Mouse (Mus musculus): ENCODE results near the gene Hist1h1d.
"Not testable (repeated sequence)": the region's sequence is repeated elsewhere in the genome, so short reads cannot be mapped to it uniquely, and the experiment has no call there.

Gene Hist1h1d

DNA sequence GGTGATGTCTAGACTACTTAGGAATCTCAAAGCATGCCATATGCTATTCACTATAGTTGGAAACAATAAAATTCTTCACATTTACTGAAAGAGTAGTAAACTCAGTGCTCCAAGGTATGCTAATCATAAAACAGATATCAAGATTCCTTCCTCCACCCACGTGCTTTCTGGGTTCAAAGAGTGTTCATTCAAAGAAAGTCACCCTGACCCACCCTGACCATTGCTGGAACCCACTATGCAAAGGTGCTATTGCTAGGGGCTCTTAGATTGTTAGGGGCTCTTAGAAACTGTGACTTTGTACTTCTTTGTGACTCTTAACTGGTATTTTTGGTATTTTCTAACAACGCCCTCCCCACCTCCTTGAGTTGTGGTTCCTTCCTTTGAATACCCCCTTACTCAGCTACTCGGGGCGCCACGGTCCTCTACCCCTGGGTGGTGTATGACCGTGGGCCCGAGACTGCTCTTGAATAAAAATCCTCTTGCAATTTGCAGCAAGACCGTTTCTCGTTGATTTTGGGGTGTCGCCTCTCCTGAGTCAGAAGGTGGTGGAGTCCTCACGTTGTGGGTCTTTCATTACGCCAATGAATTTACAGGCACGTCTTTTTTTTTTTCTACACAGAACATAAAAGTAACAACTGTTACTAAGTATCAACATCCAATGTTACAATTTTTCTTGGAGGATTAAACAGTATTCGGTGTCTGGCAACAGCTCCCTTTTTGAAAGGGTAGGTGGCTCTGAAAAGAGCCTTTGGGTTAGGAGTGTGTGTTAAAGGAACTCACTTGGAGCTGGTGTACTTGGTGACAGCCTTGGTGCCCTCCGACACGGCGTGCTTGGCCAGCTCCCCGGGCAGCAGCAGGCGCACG lies 20.2 kb downstream of the Hist1h1d start:
- not testable (repeated sequence) for DNase-seq (ENCODE audit: low spot score)

DNA sequence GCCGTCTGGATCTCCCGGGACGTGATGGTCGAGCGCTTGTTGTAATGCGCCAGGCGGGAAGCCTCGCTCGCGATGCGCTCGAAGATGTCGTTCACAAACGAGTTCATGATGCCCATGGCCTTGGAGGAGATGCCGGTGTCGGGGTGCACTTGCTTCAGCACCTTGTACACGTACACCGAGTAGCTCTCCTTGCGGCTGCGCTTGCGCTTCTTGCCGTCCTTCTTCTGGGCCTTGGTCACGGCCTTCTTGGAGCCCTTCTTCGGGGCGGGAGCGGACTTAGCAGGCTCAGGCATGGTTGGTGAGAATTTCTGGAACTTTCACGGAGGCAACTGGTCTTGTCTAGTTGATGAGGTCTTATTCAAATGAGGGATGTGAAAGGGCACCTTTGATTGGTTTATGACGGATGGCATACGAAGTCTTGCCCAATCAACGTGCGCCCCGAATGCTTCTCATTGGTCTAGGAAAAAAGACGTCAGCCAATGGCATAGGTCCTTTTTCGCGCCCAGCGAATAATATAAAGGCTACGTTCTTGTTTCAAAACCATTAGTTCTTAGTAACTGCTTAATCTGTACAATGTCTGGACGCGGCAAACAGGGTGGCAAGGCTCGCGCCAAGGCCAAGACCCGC lies 20.9 kb downstream of the Hist1h1d start, which contains the start of the genes Hist1h2bf and Hist1h2ad:
Gene Hist1h2bf (minus strand): TSS at position 299 of the 627 bp plus-strand sequence.
Gene Hist1h2ad (plus strand): TSS at position 484 of the 627 bp plus-strand sequence.
- peak; percentile 72 for DNase-seq (ENCODE audit: low spot score)

DNA sequence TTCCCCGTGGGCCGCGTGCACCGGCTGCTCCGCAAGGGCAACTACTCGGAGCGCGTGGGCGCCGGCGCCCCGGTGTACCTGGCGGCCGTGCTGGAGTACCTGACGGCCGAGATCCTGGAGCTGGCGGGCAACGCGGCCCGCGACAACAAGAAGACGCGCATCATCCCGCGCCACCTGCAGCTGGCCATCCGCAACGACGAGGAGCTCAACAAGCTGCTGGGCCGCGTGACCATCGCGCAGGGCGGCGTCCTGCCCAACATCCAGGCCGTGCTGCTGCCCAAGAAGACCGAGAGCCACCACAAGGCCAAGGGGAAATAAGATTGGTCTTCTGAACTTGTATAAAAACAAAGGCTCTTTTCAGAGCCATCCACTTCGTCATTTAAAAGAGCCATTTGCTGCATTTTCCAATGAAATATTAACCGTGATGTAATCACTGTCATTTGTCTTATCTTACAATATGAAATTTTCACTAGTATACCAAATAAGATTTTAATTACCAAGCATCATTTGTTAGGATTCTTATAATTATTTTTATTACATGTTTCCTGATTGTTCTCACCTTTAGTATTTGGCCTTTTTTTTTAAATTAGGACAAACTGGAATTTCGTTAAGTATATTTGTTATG lies 21.6 kb downstream of the Hist1h1d start:
- not testable (repeated sequence) for DNase-seq (ENCODE audit: low spot score)

DNA sequence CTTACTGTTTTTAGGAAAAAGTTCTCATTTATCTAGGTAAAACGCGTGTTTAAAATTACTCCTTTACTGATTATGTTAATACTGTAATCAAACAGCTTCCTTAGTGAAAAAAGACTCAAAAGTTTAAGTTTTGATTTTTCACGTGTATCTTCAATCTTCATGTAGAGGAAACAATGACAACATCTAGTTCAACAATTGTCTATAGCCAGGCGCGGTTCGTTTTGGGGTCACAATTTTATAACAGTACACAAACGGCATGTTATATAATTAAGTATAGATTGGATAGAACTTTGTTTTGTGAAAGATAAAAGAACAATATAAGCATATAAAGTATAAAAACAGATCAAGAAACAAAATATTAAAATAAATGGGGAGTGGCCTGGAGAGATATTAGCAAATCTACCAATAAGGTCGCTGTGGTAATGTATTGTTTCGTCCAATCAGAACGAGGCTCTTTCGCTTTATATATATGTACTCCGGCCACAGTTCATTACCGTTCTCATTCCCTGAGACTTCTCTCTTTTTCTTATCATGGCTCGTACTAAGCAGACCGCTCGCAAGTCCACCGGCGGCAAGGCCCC lies 22.3 kb downstream of the Hist1h1d start, which contains the start of gene Hist1h3d:
Gene Hist1h3d (plus strand): TSS at position 493 of the 581 bp plus-strand sequence.
- no peak for DNase-seq (ENCODE audit: low spot score)

DNA sequence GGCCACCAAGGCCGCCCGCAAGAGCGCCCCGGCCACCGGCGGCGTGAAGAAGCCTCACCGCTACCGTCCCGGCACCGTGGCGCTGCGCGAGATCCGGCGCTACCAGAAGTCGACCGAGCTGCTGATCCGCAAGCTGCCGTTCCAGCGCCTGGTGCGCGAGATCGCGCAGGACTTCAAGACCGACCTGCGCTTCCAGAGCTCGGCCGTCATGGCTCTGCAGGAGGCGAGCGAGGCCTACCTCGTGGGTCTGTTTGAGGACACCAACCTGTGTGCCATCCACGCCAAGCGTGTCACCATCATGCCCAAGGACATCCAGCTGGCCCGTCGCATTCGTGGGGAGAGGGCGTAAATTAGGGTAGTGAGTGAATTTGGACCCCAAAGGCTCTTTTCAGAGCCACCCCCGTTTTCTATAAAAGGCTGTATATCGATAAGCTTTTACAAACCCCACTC lies 22.8 kb downstream of the Hist1h1d start:
- not testable (repeated sequence) for DNase-seq (ENCODE audit: low spot score)

DNA sequence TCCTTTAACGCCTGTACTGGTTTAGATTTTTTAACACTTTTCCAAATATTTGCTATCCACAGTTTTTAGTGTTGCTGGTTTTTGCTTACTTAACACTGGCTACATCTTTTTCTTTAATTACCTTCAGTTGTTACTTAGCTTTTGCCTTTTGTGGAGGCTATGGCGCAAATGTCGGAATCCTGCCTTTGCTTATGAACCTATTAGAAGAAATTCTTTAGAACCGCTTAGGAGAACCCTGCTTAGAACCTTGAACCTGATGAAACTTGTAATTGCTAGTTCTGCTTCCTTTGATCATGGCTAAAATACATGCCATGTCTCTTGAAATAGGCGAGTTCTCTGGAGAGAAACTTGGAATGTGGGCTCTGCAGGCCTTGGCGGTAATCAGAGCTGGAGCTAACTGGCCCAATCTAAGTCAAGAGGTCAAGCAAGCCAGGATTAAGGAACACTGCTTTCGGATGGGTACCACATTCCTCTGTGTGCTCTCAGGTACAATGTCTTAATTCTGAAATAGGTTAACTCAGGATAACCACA lies 23.4 kb downstream of the Hist1h1d start:
- no peak for DNase-seq (ENCODE audit: low spot score)

DNA sequence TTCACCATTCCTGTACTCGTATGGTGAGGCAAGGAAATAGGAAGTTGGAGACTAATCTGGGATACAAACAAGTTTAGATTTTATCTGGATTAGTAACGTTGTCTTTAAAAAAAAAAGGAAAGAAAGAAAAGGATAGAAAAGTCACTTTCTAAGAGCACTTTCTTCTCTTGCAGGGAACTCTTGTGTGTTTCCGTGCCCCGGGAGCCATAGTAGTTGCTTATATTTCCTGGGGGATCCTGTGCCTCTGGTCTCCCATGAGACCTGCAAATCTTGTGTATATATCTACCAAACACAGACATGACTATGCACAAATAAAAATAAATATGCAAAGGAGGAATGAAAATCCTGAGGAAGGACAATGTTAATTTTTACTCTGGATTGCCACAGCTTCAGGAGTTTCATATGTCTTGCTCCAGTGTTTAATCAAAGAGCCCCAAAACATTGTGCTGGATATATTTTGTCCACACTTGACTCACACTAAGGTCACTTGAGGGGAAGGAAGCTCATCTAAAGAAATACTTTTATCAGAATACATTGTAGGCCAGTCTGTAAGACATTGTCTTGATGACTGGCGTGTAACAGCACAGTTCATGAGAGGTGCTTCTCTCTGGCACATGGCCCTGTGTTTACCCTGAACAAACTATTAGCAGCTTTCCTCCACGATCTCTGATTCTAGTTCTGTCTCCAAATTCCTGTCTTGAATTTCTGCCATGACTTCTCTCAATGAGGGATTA lies 24.0 kb downstream of the Hist1h1d start:
- no peak for DNase-seq (ENCODE audit: low spot score)

DNA sequence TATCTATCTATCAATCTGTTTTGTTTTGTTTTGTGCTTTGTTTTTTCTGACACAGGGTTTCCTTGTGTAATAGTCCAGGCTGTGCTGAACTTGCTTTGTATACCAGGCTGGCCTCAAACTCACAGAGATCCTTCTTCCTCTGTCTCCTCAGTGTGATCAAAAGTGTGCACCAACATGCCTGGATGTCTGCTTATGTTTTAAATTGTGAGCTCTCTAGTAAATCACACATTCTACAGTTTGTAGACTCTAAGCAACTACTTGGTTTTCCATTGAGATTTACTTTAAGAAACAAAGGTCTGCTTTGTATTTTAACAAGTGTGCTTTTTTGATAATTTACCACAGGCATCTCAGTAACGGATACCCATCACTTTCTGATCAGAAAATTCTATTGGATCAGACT lies 24.8 kb downstream of the Hist1h1d start:
- no peak for DNase-seq (ENCODE audit: low spot score)

DNA sequence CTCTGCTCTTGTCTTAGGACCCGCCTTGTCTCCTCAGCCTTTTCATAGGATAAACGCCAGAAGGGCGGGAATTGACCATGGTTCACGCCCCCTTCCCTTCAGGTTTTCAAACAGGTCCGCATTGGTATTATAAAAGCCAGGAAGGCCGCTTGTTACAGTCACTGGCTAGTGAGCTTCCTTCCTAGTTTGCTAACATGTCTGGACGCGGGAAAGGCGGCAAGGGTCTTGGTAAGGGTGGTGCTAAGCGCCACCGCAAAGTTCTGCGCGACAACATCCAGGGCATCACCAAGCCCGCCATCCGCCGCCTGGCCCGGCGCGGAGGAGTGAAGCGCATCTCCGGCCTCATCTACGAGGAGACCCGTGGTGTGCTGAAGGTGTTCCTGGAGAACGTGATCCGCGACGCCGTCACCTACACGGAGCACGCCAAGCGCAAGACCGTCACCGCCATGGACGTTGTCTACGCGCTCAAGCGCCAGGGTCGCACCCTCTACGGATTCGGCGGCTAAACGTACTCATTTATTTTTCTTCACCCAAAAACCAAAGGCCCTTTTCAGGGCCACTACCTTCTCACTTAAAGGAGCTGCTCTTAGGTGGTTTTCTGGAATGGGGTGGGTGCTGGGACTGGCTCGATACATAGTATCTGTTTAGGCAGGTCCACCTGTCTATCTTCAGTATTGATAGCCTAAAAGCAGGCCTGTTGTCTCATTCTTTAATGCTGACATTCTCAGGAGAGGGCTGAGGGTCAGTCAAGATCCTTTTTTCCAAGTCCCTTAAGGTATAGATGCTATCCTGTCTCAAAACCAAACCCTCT lies 28.6 kb downstream of the Hist1h1d start, which contains the start of gene Hist1h4d:
Gene Hist1h4d (plus strand): TSS at position 191 of the 811 bp plus-strand sequence.
- peak; percentile 99 for DNase-seq (ENCODE audit: low spot score)

DNA sequence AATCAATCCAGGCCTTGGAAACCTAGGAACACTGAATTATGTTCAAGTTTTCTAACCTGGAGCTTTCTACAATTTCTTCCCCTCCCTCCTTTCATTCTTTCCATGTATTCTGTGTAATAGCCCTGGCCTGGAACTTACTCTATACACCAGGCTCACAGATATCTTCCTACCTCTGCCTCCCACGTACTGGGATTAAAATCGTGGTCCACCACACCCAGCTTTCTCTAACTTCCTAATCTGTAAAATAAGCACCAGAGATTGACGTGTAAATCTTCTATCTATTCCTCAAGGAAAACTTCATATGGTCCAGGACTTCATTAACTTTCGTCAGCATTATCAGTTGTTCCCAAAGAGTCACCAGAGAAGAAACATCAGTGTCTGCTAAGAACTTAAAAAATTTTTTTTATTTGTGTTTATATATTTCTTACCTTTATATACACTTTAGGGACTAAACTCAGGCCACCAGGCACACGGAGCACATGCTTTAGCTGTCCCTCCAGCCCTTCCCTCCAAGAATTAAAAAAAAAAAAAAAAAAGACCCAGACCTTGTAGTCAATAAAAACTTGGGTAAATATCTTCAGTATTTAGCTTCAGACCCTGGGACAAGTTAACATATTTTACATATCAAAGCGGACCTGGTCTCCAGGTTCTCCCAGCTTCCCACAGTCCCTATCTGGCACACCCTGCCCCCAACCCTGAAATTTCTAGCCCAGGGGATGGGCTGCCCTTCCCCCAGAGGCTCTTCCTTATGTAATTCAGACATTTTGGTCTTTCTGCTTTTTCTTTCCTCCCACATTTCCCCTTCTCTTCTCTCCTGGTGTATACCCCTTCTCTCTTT lies 29.4 kb downstream of the Hist1h1d start:
- DNase-seq (ENCODE audit: low spot score) = no peak

DNA sequence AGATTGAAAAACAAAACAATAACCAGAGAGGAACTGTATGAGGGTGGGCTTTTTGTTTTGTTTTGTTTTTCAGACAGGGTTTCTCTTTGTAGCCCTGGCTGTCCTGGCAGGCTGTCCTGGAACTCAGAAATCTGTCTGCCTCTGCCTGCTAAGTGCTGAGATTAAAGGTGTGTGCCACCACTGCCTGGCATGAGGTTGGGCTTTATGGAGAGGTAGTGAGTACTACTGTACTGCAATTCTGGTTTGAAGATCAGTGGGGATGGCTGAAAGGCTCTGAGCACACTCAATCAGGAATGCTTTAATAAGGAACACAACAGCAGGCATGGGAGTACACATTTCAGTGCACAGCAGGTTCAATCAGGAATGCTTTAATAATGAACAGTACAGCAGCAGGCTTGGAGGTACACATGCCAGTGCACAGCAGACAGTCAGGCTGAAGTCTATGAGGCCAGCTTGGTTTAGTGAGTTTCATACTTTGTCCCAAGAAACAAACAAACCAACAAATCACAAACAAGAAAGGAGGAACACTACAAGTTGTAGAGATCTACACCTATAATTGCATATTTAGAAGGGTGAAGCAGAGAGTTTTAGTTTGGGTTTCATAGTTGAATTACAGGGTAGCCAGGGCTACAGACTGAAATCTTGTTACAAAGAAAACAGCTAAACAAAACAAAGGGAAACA lies 30.5 kb downstream of the Hist1h1d start:
- no peak for DNase-seq (ENCODE audit: low spot score)

DNA sequence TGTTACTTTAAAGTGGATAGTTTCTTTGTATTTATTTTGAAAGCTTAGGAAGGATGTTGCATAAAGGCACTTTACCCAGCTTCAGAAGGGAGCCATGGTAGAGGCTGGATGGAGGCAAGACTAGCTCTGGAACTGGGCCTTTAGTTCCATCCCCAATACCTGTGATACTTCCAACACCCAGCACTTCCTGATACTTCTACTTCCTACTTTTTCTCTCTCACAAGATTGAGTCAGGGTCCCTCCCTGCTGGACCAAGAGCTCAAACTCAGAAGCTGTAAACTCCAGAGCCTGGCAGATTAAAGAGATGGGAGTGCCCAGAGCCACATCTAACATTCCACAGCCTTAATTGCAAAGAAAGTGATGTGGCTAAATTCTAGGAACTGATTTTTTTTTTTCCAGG lies 31.3 kb downstream of the Hist1h1d start:
- no peak for DNase-seq (ENCODE audit: low spot score)

DNA sequence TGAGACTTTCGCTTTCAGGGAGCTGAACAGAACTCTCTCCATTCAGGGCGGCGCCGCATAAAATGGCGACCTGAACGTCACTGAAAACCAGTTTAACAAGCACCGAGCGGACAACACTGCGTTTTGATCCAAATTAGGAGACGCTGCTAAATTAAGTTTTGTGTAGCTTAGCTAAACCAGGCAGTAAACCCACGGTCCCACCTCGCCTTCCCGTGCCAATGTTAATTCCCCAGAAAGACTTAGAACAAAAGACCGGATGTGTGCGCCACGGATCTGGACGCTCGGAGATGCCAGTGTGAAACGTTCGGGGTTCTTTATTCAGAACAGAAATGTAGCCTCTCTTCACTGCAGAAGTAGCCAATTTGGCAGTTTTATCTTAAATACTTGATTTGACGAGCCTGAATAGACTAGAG lies 32.0 kb downstream of the Hist1h1d start:
- peak; percentile 58 for DNase-seq (ENCODE audit: low spot score)

DNA sequence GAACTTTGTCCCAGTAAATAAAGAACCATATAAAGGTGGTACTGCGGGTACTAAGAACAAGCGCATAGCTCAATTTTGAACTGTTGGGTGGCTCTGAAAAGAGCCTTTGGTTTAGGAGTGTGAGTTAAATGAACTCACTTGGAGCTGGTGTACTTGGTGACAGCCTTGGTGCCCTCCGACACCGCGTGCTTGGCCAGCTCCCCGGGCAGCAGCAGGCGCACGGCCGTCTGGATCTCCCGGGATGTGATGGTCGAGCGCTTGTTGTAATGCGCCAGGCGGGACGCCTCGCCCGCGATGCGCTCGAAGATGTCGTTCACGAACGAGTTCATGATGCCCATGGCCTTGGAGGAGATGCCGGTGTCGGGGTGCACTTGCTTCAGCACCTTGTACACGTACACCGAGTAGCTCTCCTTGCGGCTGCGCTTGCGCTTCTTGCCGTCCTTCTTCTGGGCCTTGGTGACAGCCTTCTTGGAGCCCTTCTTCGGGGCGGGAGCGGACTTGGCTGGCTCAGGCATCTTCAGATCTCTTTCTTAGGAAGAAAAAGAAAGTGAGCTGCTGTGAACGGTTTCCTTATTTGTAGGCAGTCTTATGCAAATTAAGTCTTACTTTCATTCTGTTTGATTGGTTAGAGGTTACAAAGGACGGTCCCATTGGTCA lies 32.5 kb downstream of the Hist1h1d start:
- DNase-seq (ENCODE audit: low spot score) = peak; percentile 51

DNA sequence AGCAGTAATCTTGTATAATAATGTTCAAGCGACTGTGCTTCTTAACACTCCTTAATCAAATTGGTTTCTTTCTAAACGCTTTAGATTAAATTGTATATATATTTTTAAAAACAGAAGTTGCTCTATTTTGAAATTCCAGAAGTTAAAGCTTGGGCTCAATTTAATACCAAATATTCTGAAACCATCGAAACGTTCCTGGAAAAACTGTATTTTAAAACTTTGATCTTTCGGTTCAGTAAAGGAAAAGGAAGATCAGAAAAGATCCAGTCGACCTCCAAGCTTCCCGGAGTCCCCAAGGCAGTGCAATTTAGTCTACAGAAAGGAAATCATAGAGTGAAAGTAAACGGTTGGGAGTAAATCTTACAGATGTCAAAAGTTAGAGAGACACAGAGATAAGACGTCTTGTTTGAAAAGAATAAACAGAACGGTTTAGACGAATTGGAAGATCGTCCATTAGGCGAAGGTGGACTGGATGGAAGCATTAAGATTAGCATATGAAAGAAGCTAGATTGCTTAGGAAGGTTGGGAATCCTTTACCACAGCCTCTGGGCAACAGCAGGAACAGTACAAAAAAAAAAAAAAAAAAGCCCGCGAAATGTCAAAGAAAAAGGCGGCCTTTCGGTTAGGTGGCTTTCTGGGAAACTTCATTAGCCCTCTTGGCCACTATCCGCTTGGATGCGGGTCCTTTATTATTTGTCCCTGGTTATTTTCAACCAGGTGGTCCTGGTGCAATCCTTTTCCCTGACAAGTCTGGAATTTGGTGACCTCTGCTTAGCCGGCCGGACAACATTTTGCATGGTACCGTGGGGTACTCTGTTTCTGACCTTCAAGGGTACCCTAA lies 33.3 kb downstream of the Hist1h1d start:
- DNase-seq (ENCODE audit: low spot score) = no peak

DNA sequence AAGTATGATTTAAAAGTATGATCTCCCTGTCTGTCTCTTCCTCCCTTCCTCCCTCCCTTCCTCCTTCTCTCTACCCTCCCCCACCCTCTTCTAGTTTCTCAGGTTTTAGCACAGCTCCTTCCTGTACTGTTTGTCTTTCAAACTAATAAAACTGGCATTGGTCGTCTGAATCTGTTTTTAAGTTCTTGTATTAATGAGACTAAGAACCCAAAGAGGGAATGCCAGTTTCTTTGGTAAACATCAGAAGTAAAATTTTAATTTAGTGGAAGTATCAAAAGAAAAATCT lies 33.8 kb downstream of the Hist1h1d start:
- no peak for DNase-seq (ENCODE audit: low spot score)

DNA sequence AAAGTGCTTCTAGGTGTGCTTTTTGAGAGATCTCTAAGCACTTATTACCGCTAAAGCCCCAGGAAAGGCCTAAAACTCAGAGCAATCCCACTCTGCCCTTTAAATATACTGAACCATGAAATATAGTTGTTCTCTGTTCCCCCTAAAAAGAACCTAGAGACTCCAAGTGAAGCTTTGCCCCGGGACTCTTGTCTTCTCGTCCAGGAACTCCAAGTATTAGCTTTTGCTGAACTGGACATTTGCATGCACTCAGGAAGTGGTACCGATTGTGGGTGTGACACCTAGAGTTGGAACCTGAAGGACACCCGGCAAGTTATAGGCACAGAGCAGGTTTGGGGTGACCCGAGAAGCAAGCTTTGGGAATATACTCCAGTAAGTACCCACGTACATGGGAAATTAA lies 38.1 kb downstream of the Hist1h1d start:
- DNase-seq (ENCODE audit: low spot score) = no peak

DNA sequence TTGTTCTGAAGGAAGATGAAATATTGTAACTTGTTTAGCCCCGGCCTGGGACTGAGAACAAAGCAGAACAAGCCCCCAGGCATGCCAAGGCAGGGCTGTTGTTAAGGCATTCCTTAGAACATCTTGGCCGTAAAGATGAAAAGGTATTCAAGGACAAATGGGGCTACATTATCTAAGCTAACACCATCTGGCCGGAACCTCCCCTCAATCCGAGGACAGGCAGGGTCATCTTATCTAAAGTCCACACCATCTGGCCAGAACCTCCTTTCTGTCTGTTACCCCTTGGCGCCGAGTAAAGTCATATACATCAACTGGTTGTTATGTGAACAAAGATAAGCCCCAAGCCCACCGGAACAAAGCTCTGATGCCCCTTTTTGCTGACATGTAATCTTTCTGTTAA lies 38.8 kb downstream of the Hist1h1d start:
- DNase-seq (ENCODE audit: low spot score) = not testable (repeated sequence)
